Mouse (Mus musculus): Measurements from ENCODE around the gene Osbpl6. TPM values are rescaled to one million over a fixed set of nuclear protein-coding genes. Genes with fewer than 3 reads are reported as not detected.

The Osbpl6 gene
- 0.35 TPM for polyA plus RNA-seq (2015; fragmentation: Illumina TruSeq; extraction: RNeasy Lipid Tissue Mini Kit (QIAGEN cat#74804); ENCODE audit: insufficient read depth, low replicate concordance)

GRCm38 (mm10) chr2:76406151-76406936 lies at the start of gene Osbpl6:
Osbpl6 (plus strand) TSS chr2:76406508.

GRCm38 (mm10) chr2:76360226-76360625 lies 46.1 kb upstream of the Osbpl6 start, which contains the start of gene Cyct:
Cyct (minus strand) TSS chr2:76360450.

DNA sequence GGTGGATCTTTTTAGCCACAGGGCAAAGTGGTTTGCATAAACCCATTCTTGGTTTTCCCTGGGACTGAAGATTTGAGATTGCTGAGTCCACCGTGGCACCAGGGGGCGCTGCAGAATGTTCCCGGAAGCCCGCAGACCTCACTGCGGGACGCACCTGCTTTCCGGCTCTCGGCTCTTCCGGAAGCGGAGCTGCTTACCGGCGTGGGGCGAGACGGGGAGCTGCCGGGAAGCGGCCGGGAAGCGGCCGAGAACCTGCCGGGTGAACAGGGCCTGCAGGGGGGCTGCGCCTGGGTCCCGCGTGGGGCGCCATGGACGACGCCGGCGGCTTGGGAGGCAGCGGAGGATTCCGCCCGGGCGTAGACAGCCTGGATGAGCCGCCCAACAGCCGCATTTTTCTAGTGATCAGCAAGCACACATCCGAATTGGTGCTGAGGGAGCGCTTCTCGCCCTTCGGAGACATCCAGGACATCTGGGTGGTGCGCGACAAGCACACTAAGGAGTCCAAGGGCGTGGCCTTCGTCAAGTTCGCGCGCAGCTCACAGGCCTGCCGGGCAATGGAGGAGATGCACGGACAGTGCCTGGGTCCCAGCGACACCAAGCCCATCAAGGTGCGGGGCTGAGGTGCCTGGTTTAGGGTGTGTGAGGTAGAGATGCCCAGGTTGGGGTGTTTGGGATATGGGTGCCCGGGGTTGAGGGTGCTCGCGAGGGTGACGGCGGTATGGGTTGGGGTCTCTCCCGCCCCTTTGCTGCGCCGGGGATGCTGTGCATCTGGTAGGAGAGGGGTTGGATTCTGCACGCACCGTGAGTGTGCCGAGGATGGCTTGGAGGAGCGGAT lies 36.3 kb upstream of the Osbpl6 start, which contains the start of gene Rbm45:
TSS of gene Rbm45 (plus strand) at position 164 of the 835 bp plus-strand sequence.

GRCm38 (mm10) chr2:76647883-76648570 lies 241.7 kb downstream of the Osbpl6 start, which contains the start of the genes Prkra and Pjvk:
Prkra (minus strand) TSS chr2:76648015.
Pjvk (plus strand) TSS chr2:76648476.

Other genes with a start within 250 kb of the Osbpl6 start
- 1.2 TPM for gene Pde11a, start 67.7 kb upstream of the Osbpl6 start, polyA plus RNA-seq (2015; fragmentation: Illumina TruSeq; extraction: RNeasy Lipid Tissue Mini Kit (QIAGEN cat#74804); ENCODE audit: insufficient read depth, low replicate concordance)
- gene Cyct, start 46.1 kb upstream of the Osbpl6 start, polyA plus RNA-seq (2015; fragmentation: Illumina TruSeq; extraction: RNeasy Lipid Tissue Mini Kit (QIAGEN cat#74804); ENCODE audit: insufficient read depth, low replicate concordance), result not detected
- 42.3 TPM for gene Rbm45, start 36.5 kb upstream of the Osbpl6 start, polyA plus RNA-seq (2015; fragmentation: Illumina TruSeq; extraction: RNeasy Lipid Tissue Mini Kit (QIAGEN cat#74804); ENCODE audit: insufficient read depth, low replicate concordance)
- 21.8 TPM for gene Prkra, start 241.5 kb downstream of the Osbpl6 start, polyA plus RNA-seq (2015; fragmentation: Illumina TruSeq; extraction: RNeasy Lipid Tissue Mini Kit (QIAGEN cat#74804); ENCODE audit: insufficient read depth, low replicate concordance)
- 0.47 TPM for gene Pjvk, start 242.0 kb downstream of the Osbpl6 start, polyA plus RNA-seq (2015; fragmentation: Illumina TruSeq; extraction: RNeasy Lipid Tissue Mini Kit (QIAGEN cat#74804); ENCODE audit: insufficient read depth, low replicate concordance)